Mouse (Mus musculus): ENCODE data around the gene Olfr433. TPM values are rescaled to one million over a fixed set of nuclear protein-coding genes. Genes with fewer than 3 reads are reported as not detected.
"Not testable (repeated sequence)": the region's sequence is repeated elsewhere in the genome, so short reads cannot be mapped to it uniquely, and the experiment has no call there.

Gene Olfr433
- polyA plus RNA-seq, 1 experiment: not detected

DNA sequence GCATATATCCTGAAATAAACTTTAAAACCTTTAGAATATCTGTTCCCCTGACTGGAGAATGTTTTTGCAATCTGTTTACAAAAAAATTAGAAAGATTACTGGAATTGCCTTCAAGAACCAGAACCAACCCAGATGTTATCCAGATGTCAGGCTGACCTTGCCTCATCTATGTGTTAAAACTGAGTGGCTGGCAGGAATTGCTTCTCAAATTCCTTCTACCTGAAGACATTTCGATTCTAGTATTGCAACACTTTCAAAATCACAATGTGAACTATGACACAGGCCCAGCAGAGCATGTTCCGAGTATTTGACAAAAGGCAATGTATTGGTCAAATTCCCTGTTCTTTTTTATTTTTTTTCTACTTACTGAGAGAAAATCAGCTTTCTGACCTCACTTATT, 3.9 kb downstream of the Olfr433 start:
- Histone ChIP-seq H3K4me3 (ENCODE audit: control insufficient read depth, low read depth, low read length) (no peak overlapping the region), H3K27ac (ENCODE audit: control insufficient read depth, insufficient read depth, low read depth, low read length) (no peak overlapping the region), H3K36me3 (ENCODE audit: control insufficient read depth, insufficient read depth, low read length) (no peaks in the 10 kb centered on the region), H3K27me3 (ENCODE audit: control insufficient read depth, insufficient read depth, low read length) (no peaks in the 10 kb centered on the region), H3K4me1 (ENCODE audit: control insufficient read depth, insufficient read depth, low read length) (no peaks in the 10 kb centered on the region)
- TF ChIP-seq POLR2A (IDR thresholded peaks at IDR 0.05; ENCODE audit: control insufficient read depth, low read depth, low read length) (no peak), CTCF (IDR thresholded peaks at IDR 0.05; ENCODE audit: control insufficient read depth, insufficient read depth, insufficient replicate concordance, low read depth, low read length) (no peak)

DNA sequence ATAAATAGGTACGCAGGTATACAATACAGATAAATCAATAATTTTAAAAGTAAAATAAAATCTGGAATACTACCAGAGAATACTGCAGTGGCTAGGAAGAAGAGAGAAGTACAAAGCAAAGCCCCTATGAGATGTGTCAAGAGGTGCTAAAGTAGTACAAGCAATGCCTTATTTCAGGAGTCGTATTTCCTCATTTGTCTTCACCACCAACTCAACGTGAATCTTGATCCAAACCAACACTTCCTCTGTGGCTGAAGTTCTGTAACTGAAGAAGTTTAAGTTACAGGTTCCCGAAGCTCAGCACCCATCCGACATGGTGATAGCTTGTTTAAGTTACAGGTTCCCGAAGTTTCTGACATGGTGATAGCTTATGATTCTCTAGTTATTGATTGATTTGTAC, 7.7 kb downstream of the Olfr433 start:
- not testable (repeated sequence) for H3K27me3 ChIP-seq (ENCODE audit: control insufficient read depth, insufficient read depth, low read length); H3K4me3 ChIP-seq (ENCODE audit: control insufficient read depth, low read depth, low read length); H3K27ac ChIP-seq (ENCODE audit: control insufficient read depth, insufficient read depth, low read depth, low read length); H3K4me1 ChIP-seq (ENCODE audit: control insufficient read depth, insufficient read depth, low read length); H3K36me3 ChIP-seq (ENCODE audit: control insufficient read depth, insufficient read depth, low read length)

DNA sequence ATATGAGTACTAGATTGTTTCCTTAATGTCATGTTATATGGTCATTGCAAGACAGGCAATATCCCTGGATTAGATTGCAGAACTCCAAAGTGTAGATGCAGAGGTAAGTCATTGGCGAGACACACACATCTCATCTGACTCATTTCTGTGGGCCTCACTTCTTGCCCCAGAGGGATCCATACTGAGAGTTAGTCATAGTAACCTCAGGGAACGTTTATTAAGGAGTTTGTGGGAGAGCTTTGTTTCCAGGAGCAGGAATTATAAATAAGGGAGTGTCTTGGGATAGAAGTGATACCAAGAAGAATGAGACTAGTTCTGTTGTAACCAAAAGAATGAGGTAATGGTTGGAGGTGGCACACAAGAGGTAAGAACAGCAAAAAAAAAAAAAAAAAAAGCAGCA, 8.4 kb downstream of the Olfr433 start, which contains the start of gene Olfr432:
Gene Olfr432, plus strand, starts transcription at position 313 of the 400 bp plus-strand sequence.
- H3K27ac ChIP-seq (ENCODE audit: control insufficient read depth, insufficient read depth, low read depth, low read length): no peak within 1 kb of the TSS
- H3K4me1 ChIP-seq (ENCODE audit: control insufficient read depth, insufficient read depth, low read length): no peaks in the 10 kb centered on the region
- H3K4me3 ChIP-seq (ENCODE audit: control insufficient read depth, low read depth, low read length): no peak within 1 kb of the TSS
- TF ChIP-seq POLR2A (IDR thresholded peaks at IDR 0.05; ENCODE audit: control insufficient read depth, low read depth, low read length) (no peak), CTCF (IDR thresholded peaks at IDR 0.05; ENCODE audit: control insufficient read depth, insufficient read depth, insufficient replicate concordance, low read depth, low read length) (no peak)
- no peaks in the 10 kb centered on the region for H3K27me3 ChIP-seq (ENCODE audit: control insufficient read depth, insufficient read depth, low read length)
- no peaks in the 10 kb centered on the region for H3K36me3 ChIP-seq (ENCODE audit: control insufficient read depth, insufficient read depth, low read length)

DNA sequence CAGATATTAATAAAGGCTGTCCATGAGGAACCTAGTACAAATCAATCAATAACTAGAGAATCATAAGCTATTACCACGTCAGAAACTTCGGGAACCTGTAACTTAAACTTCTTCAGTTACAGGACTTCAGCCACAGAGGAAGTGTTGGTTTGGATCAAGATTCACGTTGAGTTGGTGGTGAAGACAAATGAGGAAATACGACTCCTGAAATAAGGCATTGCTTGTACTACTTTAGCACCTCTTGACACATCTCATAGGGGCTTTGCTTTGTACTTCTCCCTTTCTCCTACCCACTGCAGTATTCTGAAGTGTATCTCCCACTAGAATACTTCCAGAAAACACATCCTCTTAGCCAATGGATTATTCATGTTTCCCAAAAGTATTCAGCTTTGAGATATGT, 8.9 kb downstream of the Olfr433 start:
- H3K4me1 ChIP-seq (ENCODE audit: control insufficient read depth, insufficient read depth, low read length); H3K27me3 ChIP-seq (ENCODE audit: control insufficient read depth, insufficient read depth, low read length); H3K36me3 ChIP-seq (ENCODE audit: control insufficient read depth, insufficient read depth, low read length); H3K27ac ChIP-seq (ENCODE audit: control insufficient read depth, insufficient read depth, low read depth, low read length); H3K4me3 ChIP-seq (ENCODE audit: control insufficient read depth, low read depth, low read length): not testable (repeated sequence)

DNA sequence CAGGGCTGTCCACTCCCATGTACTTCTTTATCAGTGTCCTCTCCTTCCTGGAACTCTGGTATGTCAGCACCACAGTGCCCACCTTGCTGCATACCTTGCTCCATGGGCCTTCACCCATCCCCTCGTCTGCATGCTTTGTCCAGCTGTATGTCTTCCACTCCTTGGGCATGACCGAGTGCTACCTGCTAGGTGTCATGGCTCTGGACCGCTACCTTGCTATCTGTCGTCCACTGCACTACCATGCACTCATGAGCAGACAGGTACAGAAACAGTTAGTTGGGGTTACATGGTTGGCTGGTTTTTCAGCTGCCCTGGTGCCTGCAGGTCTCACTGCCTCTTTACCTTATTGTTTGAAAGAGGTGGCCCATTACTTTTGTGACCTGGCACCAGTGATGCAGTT, 10.0 kb downstream of the Olfr433 start:
- TF ChIP-seq POLR2A (IDR thresholded peaks at IDR 0.05; ENCODE audit: control insufficient read depth, low read depth, low read length): no peak
- TF ChIP-seq CTCF (IDR thresholded peaks at IDR 0.05; ENCODE audit: control insufficient read depth, insufficient read depth, insufficient replicate concordance, low read depth, low read length): no peak
- Histone ChIP-seq H3K4me1 (ENCODE audit: control insufficient read depth, insufficient read depth, low read length) (no peaks in the 10 kb centered on the region), H3K4me3 (ENCODE audit: control insufficient read depth, low read depth, low read length) (no peak overlapping the region), H3K27ac (ENCODE audit: control insufficient read depth, insufficient read depth, low read depth, low read length) (no peak overlapping the region), H3K36me3 (ENCODE audit: control insufficient read depth, insufficient read depth, low read length) (no peaks in the 10 kb centered on the region), H3K27me3 (ENCODE audit: control insufficient read depth, insufficient read depth, low read length) (no peaks in the 10 kb centered on the region)

DNA sequence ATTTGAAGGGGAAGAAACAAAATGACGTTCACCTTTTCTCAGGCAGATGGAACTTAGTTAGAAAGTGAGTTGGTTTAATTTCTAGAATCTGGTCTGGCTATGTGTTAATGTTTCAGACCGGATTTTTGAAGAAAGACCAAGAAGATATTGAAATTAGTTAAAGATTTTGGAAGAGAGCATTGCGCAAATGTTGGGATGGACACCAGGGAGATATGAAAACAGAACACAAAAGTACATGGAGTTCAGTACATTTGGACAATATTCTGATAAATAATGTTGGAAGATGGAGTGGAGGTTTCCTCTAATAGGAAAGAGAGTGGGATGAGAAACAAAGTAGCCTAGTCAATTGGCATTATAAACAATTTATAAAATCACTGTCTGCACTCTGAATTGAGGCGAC, 11.0 kb downstream of the Olfr433 start:
- H3K36me3 ChIP-seq (ENCODE audit: control insufficient read depth, insufficient read depth, low read length): no peaks in the 10 kb centered on the region
- peak overlapping the region; percentile 22; the same call in 1 of the 2 replicates for H3K27ac ChIP-seq (ENCODE audit: control insufficient read depth, insufficient read depth, low read depth, low read length)
- H3K27me3 ChIP-seq (ENCODE audit: control insufficient read depth, insufficient read depth, low read length): no peaks in the 10 kb centered on the region
- H3K4me3 ChIP-seq (ENCODE audit: control insufficient read depth, low read depth, low read length): no peak overlapping the region
- H3K4me1 ChIP-seq (ENCODE audit: control insufficient read depth, insufficient read depth, low read length): no peaks in the 10 kb centered on the region
- TF ChIP-seq POLR2A (IDR thresholded peaks at IDR 0.05; ENCODE audit: control insufficient read depth, low read depth, low read length) (no peak), CTCF (IDR thresholded peaks at IDR 0.05; ENCODE audit: control insufficient read depth, insufficient read depth, insufficient replicate concordance, low read depth, low read length) (no peak)

DNA sequence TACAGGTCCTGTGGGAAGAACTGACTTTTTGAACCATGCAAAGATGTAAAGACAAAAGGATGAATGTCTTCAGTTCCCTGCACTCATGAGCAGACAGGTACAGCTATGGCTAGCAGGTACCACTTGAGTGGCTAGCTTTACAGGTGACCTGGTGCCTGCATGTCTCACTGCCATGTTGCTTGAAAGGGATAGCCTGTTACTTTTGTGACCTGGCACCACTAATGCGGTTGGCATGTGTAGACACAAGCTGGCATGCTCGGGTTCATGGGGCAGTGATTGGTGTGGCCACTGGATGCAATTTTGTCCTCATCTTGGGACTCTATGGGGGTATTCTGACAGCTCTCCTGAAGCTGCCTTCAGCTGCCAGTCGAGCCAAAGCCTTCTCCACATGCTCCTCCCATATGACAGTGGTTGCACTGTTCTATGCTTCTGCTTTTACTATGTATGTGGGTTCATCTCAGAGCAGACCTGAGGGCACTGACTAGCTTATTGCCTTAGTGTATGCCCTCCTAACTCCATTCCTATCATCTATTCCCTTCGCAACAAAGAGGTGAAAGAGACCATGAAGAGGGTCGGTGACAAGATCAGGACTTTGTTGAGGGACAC, 11.5 kb downstream of the Olfr433 start:
- Histone ChIP-seq H3K36me3 (ENCODE audit: control insufficient read depth, insufficient read depth, low read length) (no peaks in the 10 kb centered on the region), H3K4me1 (ENCODE audit: control insufficient read depth, insufficient read depth, low read length) (no peaks in the 10 kb centered on the region), H3K27ac (ENCODE audit: control insufficient read depth, insufficient read depth, low read depth, low read length) (peak overlapping the region; percentile 22; the same call in 1 of the 2 replicates), H3K27me3 (ENCODE audit: control insufficient read depth, insufficient read depth, low read length) (no peaks in the 10 kb centered on the region), H3K4me3 (ENCODE audit: control insufficient read depth, low read depth, low read length) (no peak overlapping the region)
- TF ChIP-seq POLR2A (IDR thresholded peaks at IDR 0.05; ENCODE audit: control insufficient read depth, low read depth, low read length): no peak
- TF ChIP-seq CTCF (IDR thresholded peaks at IDR 0.05; ENCODE audit: control insufficient read depth, insufficient read depth, insufficient replicate concordance, low read depth, low read length): no peak

DNA sequence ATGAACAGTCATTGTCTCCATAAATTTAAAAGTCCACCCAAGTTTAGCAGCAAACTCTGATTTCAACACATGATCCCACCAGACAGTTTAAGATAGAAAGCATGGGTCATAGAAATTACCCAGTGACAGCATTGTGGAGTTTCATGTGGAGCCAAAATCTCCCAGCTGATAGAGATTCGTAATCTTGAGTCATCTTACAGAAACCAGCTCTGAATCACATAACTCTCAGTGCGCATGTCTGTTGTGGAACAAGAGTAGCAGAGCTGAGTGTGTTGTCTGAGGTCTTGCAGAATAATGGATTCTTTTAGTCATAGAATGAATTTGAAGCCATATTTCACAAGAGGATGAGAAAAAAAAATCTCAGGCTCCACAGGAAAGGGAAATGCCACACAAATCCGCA, 12.5 kb downstream of the Olfr433 start:
- Histone ChIP-seq H3K4me3 (ENCODE audit: control insufficient read depth, low read depth, low read length) (no peak overlapping the region), H3K27ac (ENCODE audit: control insufficient read depth, insufficient read depth, low read depth, low read length) (no peak overlapping the region), H3K4me1 (ENCODE audit: control insufficient read depth, insufficient read depth, low read length) (no peaks in the 10 kb centered on the region), H3K36me3 (ENCODE audit: control insufficient read depth, insufficient read depth, low read length) (no peaks in the 10 kb centered on the region), H3K27me3 (ENCODE audit: control insufficient read depth, insufficient read depth, low read length) (no peaks in the 10 kb centered on the region)
- TF ChIP-seq POLR2A (IDR thresholded peaks at IDR 0.05; ENCODE audit: control insufficient read depth, low read depth, low read length): no peak
- TF ChIP-seq CTCF (IDR thresholded peaks at IDR 0.05; ENCODE audit: control insufficient read depth, insufficient read depth, insufficient replicate concordance, low read depth, low read length): no peak
